Mouse (Mus musculus): ENCODE data around the gene Zp2.
A peak's percentile ranks its signal among the peaks of the same experiment; 100 is the strongest.

Gene Zp2

GRCm38 (mm10) chr7:120145191-120145590, at the start of gene Zp2:
Gene Zp2 (minus strand): TSS chr7:120145291.
- no peak for DNase-seq (ENCODE audit: low spot score)

- DNase-seq (ENCODE audit: low spot score): no peak
Measured at GRCm38 (mm10) chr7:120192816-120193215, 47.7 kb upstream of the Zp2 start.

GRCm38 (mm10) chr7:120192207-120192606, 47.1 kb upstream of the Zp2 start:
- DNase-seq (ENCODE audit: low spot score): no peak

- no peak for DNase-seq (ENCODE audit: low spot score)
Measured at GRCm38 (mm10) chr7:120190150-120190665, 45.1 kb upstream of the Zp2 start.

- DNase-seq (ENCODE audit: low spot score): no peak
Measured at GRCm38 (mm10) chr7:120189369-120190149, 44.5 kb upstream of the Zp2 start.

GRCm38 (mm10) chr7:120188946-120189345, 43.9 kb upstream of the Zp2 start:
- DNase-seq (ENCODE audit: low spot score): no peak

GRCm38 (mm10) chr7:120182891-120183290, 37.8 kb upstream of the Zp2 start:
- DNase-seq (ENCODE audit: low spot score): no peak

- no peak for DNase-seq (ENCODE audit: low spot score)
Measured at GRCm38 (mm10) chr7:120181401-120182230, 36.5 kb upstream of the Zp2 start.

GRCm38 (mm10) chr7:120180547-120180946, 35.5 kb upstream of the Zp2 start:
- DNase-seq (ENCODE audit: low spot score): no peak

GRCm38 (mm10) chr7:120178935-120179334, 33.8 kb upstream of the Zp2 start:
- no peak for DNase-seq (ENCODE audit: low spot score)

GRCm38 (mm10) chr7:120177611-120178010, 32.5 kb upstream of the Zp2 start:
- DNase-seq (ENCODE audit: low spot score): no peak

GRCm38 (mm10) chr7:120174723-120175504, 29.8 kb upstream of the Zp2 start:
- no peak for DNase-seq (ENCODE audit: low spot score)

- DNase-seq (ENCODE audit: low spot score): no peak
Measured at GRCm38 (mm10) chr7:120173603-120174244, 28.6 kb upstream of the Zp2 start, which contains the start of gene Anks4b. Gene Anks4b (plus strand): TSS chr7:120173858.

- no peak for DNase-seq (ENCODE audit: low spot score)
Measured at GRCm38 (mm10) chr7:120172188-120172700, 27.2 kb upstream of the Zp2 start.

GRCm38 (mm10) chr7:120163581-120164251, 18.6 kb upstream of the Zp2 start:
- no peak for DNase-seq (ENCODE audit: low spot score)

- no peak for DNase-seq (ENCODE audit: low spot score)
Measured at GRCm38 (mm10) chr7:120158121-120158613, 13.1 kb upstream of the Zp2 start.

- DNase-seq (ENCODE audit: low spot score): no peak
Measured at GRCm38 (mm10) chr7:120157575-120158061, 12.5 kb upstream of the Zp2 start.

GRCm38 (mm10) chr7:120156841-120157409, 11.8 kb upstream of the Zp2 start:
- DNase-seq (ENCODE audit: low spot score): peak; percentile 20

GRCm38 (mm10) chr7:120150898-120151297, 5.8 kb upstream of the Zp2 start:
- DNase-seq (ENCODE audit: low spot score): no peak

GRCm38 (mm10) chr7:120150257-120150656, 5.2 kb upstream of the Zp2 start:
- DNase-seq (ENCODE audit: low spot score): peak; percentile 67
